Mouse (Mus musculus) embryonic fibroblast, embryonic 13.5 days (primary cell): ENCODE data around the gene Larp6. TPM values are rescaled to one million over a fixed set of nuclear protein-coding genes. Genes with fewer than 3 reads are reported as not detected.
A peak's percentile ranks its signal among the peaks of the same experiment; 100 is the strongest.

Source experiments
- H3K27ac ChIP-seq: 2 replicates; pipeline ENCODE4 v1.5.1; 2012; ENCODE audit warnings: low read length, control low read depth, inconsistent platforms; ENCODE audit not compliant: insufficient read depth
- H3K4me1 ChIP-seq: 2 replicates; pipeline ENCODE4 v1.6.1; 2011; ENCODE audit warnings: low read length; ENCODE audit not compliant: control insufficient read depth, insufficient read depth
- H3K4me3 ChIP-seq: 2 replicates; pipeline ENCODE4 v1.5.1; 2011; ENCODE audit warnings: mild to moderate bottlenecking, control low read depth, low read length; ENCODE audit not compliant: insufficient read depth
- CTCF ChIP-seq: IDR thresholded peaks from 2 replicates; pipeline ENCODE4 v1.5.1; 2011; ENCODE audit warnings: mild to moderate bottlenecking, control low read depth, low read length, moderate library complexity, borderline replicate concordance; ENCODE audit not compliant: insufficient read depth
- POLR2A ChIP-seq: IDR thresholded peaks from 2 replicates; pipeline ENCODE4 v1.6.1; 2011; ENCODE audit warnings: low read depth, mild to moderate bottlenecking, control low read depth, low read length, moderate library complexity
- polyA plus RNA-seq: library from polyadenylated mRNA; stranded (reverse); fragments of >200 nt; gene quantifications from 2 replicates; pipeline ENCODE4 v1.2.4, GENCODE M21; 2011; ENCODE audit warnings: low read depth; ENCODE audit not compliant: missing spikeins, insufficient read length

Gene Larp6
- polyA plus RNA-seq, 1 experiment = 3.4 TPM

- Histone ChIP-seq H3K27ac (peak overlapping the region; percentile 69), H3K4me3 (peak overlapping the region; percentile 76), H3K4me1 (no peaks in the 10 kb centered on the region)
- TF ChIP-seq CTCF (no peak), POLR2A (no peak)
Measured at GRCm38 (mm10) chr9:60687415-60687814, 25.4 kb upstream of the Larp6 start.

GRCm38 (mm10) chr9:60687891-60688324 is 24.9 kb upstream of the Larp6 start, which contains the start of gene Lrrc49:
TSS of gene Lrrc49 (minus strand) at chr9:60688158.
- Histone ChIP-seq H3K4me1 (no peaks in the 10 kb centered on the region), H3K4me3 (peak within 1 kb of the TSS; percentile 76), H3K27ac (peak within 1 kb of the TSS; percentile 69)
- TF ChIP-seq POLR2A (no peak; the same call in 1 of the 2 replicates), CTCF (no peak)

GRCm38 (mm10) chr9:60692624-60693023 is 20.2 kb upstream of the Larp6 start:
- no peak for TF ChIP-seq CTCF
- TF ChIP-seq POLR2A = no peak
- H3K4me3 ChIP-seq = no peak overlapping the region
- peaks cover 5% of the 10 kb centered on the region; the same call in 1 of the 2 replicates for H3K4me1 ChIP-seq
- no peak overlapping the region for H3K27ac ChIP-seq

- H3K4me3 ChIP-seq = no peak overlapping the region
- H3K4me1 ChIP-seq = peaks cover 5% of the 10 kb centered on the region; the same call in 1 of the 2 replicates
- H3K27ac ChIP-seq = no peak overlapping the region
- TF ChIP-seq CTCF (peak; percentile 44; the same call in 1 of the 2 replicates), POLR2A (no peak)
Measured at GRCm38 (mm10) chr9:60693986-60694385, 18.8 kb upstream of the Larp6 start.

- Histone ChIP-seq H3K4me3 (no peak overlapping the region), H3K4me1 (peaks cover 5% of the 10 kb centered on the region; the same call in 1 of the 2 replicates), H3K27ac (peak overlapping the region; percentile 22)
- TF ChIP-seq POLR2A = no peak
- no peak for TF ChIP-seq CTCF
Measured at GRCm38 (mm10) chr9:60696271-60696985, 16.4 kb upstream of the Larp6 start.

- H3K4me3 ChIP-seq = no peak overlapping the region
- H3K4me1 ChIP-seq = peaks cover 5% of the 10 kb centered on the region; the same call in 1 of the 2 replicates
- no peak overlapping the region for H3K27ac ChIP-seq
- no peak for TF ChIP-seq POLR2A
- no peak for TF ChIP-seq CTCF
Measured at GRCm38 (mm10) chr9:60699581-60700231, 13.1 kb upstream of the Larp6 start.

GRCm38 (mm10) chr9:60707594-60707993 is 5.2 kb upstream of the Larp6 start:
- H3K4me3 ChIP-seq = no peak overlapping the region
- TF ChIP-seq CTCF (no peak), POLR2A (no peak)
- H3K27ac ChIP-seq = no peak overlapping the region
- no peaks in the 10 kb centered on the region for H3K4me1 ChIP-seq

GRCm38 (mm10) chr9:60708606-60709005 is 4.2 kb upstream of the Larp6 start:
- Histone ChIP-seq H3K4me3 (no peak overlapping the region), H3K4me1 (no peaks in the 10 kb centered on the region), H3K27ac (no peak overlapping the region)
- no peak for TF ChIP-seq CTCF
- no peak for TF ChIP-seq POLR2A

GRCm38 (mm10) chr9:60709721-60710120 is 3.1 kb upstream of the Larp6 start:
- TF ChIP-seq CTCF (no peak), POLR2A (no peak)
- Histone ChIP-seq H3K4me1 (no peaks in the 10 kb centered on the region), H3K4me3 (no peak overlapping the region), H3K27ac (no peak overlapping the region)

- no peaks in the 10 kb centered on the region for H3K4me1 ChIP-seq
- TF ChIP-seq POLR2A (no peak), CTCF (no peak)
- H3K27ac ChIP-seq = no peak overlapping the region
- no peak overlapping the region for H3K4me3 ChIP-seq
Measured at GRCm38 (mm10) chr9:60712011-60712410, 778 bp upstream of the Larp6 start.
